Mouse (Mus musculus) megakaryocyte-erythroid progenitor cell, adult 5-6 weeks (primary cell): ENCODE measurements around the gene Shpk. TPM values are rescaled to one million over a fixed set of nuclear protein-coding genes. Genes with fewer than 3 reads are reported as not detected.

ENCODE experiments used
- ATAC-seq: replicated peaks from 2 replicates; pipeline ENCODE4 v1.8.0; 2016; ENCODE audit warnings: mild to moderate bottlenecking, inconsistent platforms; ENCODE audit not compliant: severe bottlenecking, poor library complexity, low FRiP score, low TSS enrichment
- total RNA-seq, 2 experiments: library from RNA; stranded (forward) in 1 of 2; stranded (reverse) in 1 of 2; fragments of 200-1000, 215-1000 nt in 1 of 2; fragments of >200 nt in 1 of 2; fragmentation: Nextera tagmentation in 1 of 2; gene quantifications; 2 replicates each; pipeline ENCODE4 v1.2.3; 2014 to 2017

Gene Shpk
- total RNA-seq, 2 experiments from 2014 or later: 3.3 to 8.5 TPM

DNA sequence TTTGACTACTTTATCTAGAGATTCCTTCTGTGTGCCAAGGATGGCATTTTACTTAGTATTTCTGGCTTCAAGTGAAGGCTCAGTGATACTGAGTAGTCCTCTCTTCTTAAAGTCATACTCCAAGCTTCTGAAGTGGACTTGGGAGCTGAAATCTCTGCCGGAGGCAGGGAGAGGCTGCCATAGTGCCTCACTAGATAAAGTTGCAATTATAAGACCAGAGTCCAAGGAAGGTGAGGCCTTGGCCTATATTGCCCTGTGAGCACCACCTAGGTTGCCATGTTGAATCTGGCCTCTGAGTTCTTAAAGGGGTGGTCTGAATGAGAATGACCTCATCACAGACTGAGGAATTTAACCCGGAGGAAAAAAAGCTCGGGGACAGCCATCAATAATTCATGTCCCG lies 43.5 kb downstream of the Shpk start:
- ATAC-seq: no peak

DNA sequence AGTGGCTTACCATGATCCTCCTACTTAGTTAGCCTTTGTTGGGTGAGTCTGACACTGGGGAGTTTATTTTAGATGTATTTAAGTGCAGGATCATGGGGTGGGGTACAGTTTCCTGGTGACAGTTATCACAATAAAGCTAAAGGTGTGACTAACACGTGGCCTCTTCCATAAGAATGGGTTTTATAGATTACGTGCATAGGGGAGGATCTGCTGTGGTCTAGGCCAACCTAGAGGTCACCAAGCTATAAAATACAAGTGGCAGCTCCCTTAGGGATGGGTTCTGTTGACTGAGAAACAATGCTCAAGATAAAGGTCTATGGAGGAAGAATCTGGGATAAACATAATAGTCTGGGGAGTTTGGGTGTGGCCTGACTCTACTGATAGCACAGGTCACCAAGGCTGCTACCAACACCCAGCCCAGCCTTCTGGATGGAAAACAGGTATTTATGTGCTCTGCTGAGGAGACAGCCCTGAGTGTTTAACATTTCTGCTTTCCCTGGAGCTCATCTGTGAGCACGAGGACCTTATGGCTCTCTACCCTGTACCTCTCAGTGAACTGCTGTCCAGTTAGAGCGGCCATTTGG lies 58.2 kb downstream of the Shpk start:
- no peak for ATAC-seq

DNA sequence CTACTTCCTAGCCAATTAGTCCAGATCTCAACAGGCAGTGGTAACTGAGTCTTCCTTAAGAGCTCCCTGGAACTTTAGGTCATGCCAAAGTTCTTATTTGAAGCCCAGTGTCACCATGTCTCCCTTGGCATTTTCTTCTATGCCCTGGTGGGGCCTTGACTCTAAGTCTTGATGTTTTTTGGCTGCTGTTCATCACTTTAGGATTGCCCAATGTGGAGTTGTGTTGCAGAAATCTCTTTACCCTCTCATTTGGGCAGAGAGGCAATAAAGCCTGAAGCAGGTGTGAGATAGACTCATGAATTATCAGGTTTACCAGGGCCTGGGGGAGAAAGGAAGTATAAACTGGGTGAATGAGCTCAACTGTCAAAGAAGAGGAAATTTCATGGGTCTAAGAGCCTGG lies 59.4 kb downstream of the Shpk start:
- ATAC-seq: no peak

DNA sequence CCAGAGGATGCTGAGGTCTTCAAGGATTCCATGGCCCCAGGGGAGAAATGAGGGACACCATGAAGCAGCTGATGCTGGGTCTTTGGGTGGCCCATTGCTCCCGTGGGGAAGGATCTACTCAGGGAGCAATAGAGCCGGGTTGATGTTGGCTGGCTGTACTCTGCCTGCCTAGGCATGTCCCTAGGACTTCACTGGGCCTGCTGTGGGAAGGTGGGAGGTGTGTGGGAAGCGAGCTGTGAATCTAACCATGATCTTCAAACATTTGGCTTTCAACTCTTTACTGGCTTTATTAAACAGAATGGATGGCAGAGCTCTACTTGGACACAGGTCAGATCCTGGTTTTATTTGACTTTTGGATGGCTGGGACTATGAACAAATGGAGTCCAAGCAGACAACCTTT lies 61.2 kb downstream of the Shpk start:
- ATAC-seq: no peak

DNA sequence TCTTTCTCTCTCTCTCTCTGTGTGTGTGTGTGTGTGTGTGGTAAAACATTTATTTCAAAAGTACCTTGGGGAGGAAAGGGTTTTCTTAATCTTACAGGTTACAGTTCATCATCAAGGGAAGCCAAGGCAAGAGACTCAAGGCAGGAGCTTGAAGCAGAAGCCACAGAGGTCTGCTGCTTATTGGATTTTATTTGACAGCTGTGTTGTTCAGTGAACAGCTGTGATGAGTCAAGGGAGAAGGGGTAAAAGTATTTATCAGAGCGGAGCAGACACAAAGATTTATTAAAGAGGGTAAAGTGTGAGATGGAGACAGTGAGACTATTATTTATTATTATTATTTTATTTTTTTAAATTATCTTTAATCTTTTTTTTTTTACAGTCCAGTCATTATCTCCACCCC lies 62.1 kb downstream of the Shpk start:
- ATAC-seq: no peak

DNA sequence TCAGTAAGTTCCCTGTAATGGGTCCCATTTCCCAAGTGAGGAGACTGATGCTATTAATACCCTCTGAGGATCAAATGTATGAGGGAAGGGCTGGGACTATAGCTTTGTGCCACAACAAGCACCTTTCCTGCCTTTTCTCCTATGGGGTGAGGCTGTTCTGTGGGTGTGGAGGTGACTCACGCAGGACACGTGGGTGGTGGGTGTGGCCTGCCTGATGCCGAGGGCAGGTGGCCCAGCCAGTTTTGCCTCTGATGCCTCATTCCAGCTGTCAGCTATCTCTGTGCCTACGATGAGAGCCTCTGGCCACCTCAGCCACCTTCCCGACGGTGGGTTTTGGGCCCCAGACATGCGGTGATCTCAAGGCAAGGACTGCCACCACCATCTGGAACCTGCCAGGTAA lies 68.0 kb downstream of the Shpk start, which contains the start of gene Trpv3:
TSS of gene Trpv3 (plus strand) at position 122 of the 400 bp plus-strand sequence.
- no peak for ATAC-seq

Other genes with a start within 250 kb of the Shpk start
- gene Atp2a3, start 238.3 kb upstream of the Shpk start, total RNA-seq (2014; fragmentation: Nextera tagmentation): 16.4 and 28.3 TPM in 2 replicates
- 14.9 and 15.7 TPM in 2 replicates for gene Atp2a3, start 238.3 kb upstream of the Shpk start, total RNA-seq (2017)
- gene P2rx1, start 200.4 kb upstream of the Shpk start, total RNA-seq (2014; fragmentation: Nextera tagmentation): 1.8 and 3.1 TPM in 2 replicates
- gene P2rx1, start 200.4 kb upstream of the Shpk start, total RNA-seq (2017): 2.2 TPM in 1 of 2 replicates, not detected in the other
- gene Camkk1, start 180.5 kb upstream of the Shpk start, total RNA-seq (2014; fragmentation: Nextera tagmentation): 0.12 and 0.28 TPM in 2 replicates
- gene Camkk1, start 180.5 kb upstream of the Shpk start, total RNA-seq (2017): 0.53 TPM in 1 of 2 replicates, not detected in the other
- gene Ncbp3, start 151.7 kb upstream of the Shpk start, total RNA-seq (2014; fragmentation: Nextera tagmentation): 12.5 and 12.7 TPM in 2 replicates
- gene Ncbp3, start 151.7 kb upstream of the Shpk start, total RNA-seq (2017): 16.4 and 19.1 TPM in 2 replicates
- gene Itgae, start 108.9 kb upstream of the Shpk start, total RNA-seq (2014; fragmentation: Nextera tagmentation): 0.17 and 0.20 TPM in 2 replicates
- gene Itgae, start 108.9 kb upstream of the Shpk start, total RNA-seq (2017): not detected in 2 replicates
- gene Haspin, start 61.2 kb upstream of the Shpk start, total RNA-seq (2014; fragmentation: Nextera tagmentation): 10.9 and 14.4 TPM in 2 replicates
- gene Haspin, start 61.2 kb upstream of the Shpk start, total RNA-seq (2017): 12.8 and 14.8 TPM in 2 replicates
- 1.7 TPM in 1 of 2 replicates, not detected in the other for gene P2rx5, start 39.0 kb upstream of the Shpk start, total RNA-seq (2014; fragmentation: Nextera tagmentation)
- gene P2rx5, start 39.0 kb upstream of the Shpk start, total RNA-seq (2017): not detected in 2 replicates
- gene Emc6, start 22.4 kb upstream of the Shpk start, total RNA-seq (2014; fragmentation: Nextera tagmentation): 77.1 and 79.8 TPM in 2 replicates
- 34.1 and 53.7 TPM in 2 replicates for gene Emc6, start 22.4 kb upstream of the Shpk start, total RNA-seq (2017)
- gene Tax1bp3, start 22.4 kb upstream of the Shpk start, total RNA-seq (2014; fragmentation: Nextera tagmentation): 3.8 and 5.6 TPM in 2 replicates
- 1.2 and 5.5 TPM in 2 replicates for gene Tax1bp3, start 22.4 kb upstream of the Shpk start, total RNA-seq (2017)
- gene Ctns, start 418 bp upstream of the Shpk start, total RNA-seq (2014; fragmentation: Nextera tagmentation): 12.0 and 13.2 TPM in 2 replicates
- 4.0 and 9.5 TPM in 2 replicates for gene Ctns, start 418 bp upstream of the Shpk start, total RNA-seq (2017)
- not detected in 2 replicates for gene Trpv1, start 34.8 kb downstream of the Shpk start, total RNA-seq (2014; fragmentation: Nextera tagmentation)
- gene Trpv1, start 34.8 kb downstream of the Shpk start, total RNA-seq (2017): not detected in 2 replicates
- gene Trpv3, start 67.9 kb downstream of the Shpk start, total RNA-seq (2014; fragmentation: Nextera tagmentation): not detected in 2 replicates
- not detected in 2 replicates for gene Trpv3, start 67.9 kb downstream of the Shpk start, total RNA-seq (2017)
- not detected in 2 replicates for gene Aspa, start 130.1 kb downstream of the Shpk start, total RNA-seq (2014; fragmentation: Nextera tagmentation)
- gene Aspa, start 130.1 kb downstream of the Shpk start, total RNA-seq (2017): 3.0 and 10.2 TPM in 2 replicates
- not detected in 2 replicates for gene Gm49340, start 130.3 kb downstream of the Shpk start, total RNA-seq (2014; fragmentation: Nextera tagmentation)
- not detected in 2 replicates for gene Gm49340, start 130.3 kb downstream of the Shpk start, total RNA-seq (2017)
- gene Spata22, start 130.3 kb downstream of the Shpk start, total RNA-seq (2014; fragmentation: Nextera tagmentation): not detected in 2 replicates
- gene Spata22, start 130.3 kb downstream of the Shpk start, total RNA-seq (2017): not detected in 2 replicates
- gene Olfr20, start 151.3 kb downstream of the Shpk start, total RNA-seq (2014; fragmentation: Nextera tagmentation): not detected in 2 replicates
- gene Olfr20, start 151.3 kb downstream of the Shpk start, total RNA-seq (2017): not detected in 2 replicates
- not detected in 2 replicates for gene Olfr376, start 171.8 kb downstream of the Shpk start, total RNA-seq (2014; fragmentation: Nextera tagmentation)
- not detected in 2 replicates for gene Olfr376, start 171.8 kb downstream of the Shpk start, total RNA-seq (2017)
- gene Olfr1, start 200.2 kb downstream of the Shpk start, total RNA-seq (2014; fragmentation: Nextera tagmentation): not detected in 2 replicates
- gene Olfr1, start 200.2 kb downstream of the Shpk start, total RNA-seq (2017): not detected in 2 replicates
- not detected in 2 replicates for gene Olfr378, start 229.0 kb downstream of the Shpk start, total RNA-seq (2014; fragmentation: Nextera tagmentation)
- gene Olfr378, start 229.0 kb downstream of the Shpk start, total RNA-seq (2017): not detected in 2 replicates